ENCODE assay signal across 9 mouse cellular contexts in genomic region chr2:179537390-179537789, GRCm38 (mm10).
A peak's percentile ranks its signal among the peaks of the same experiment; 100 is the strongest.
DNase-seq lines count a peak whose midpoint lies in the region; ATAC-seq lines count a peak whose summit lies in the region.
"Had no signal": no experiment of that assay in that cellular context is flagged by ENCODE, and none has a peak within 500 bp of the region (broad histone marks: within the 10 kb centered on the region; RNA-seq: fewer than 3 reads in every experiment).

No protein-coding gene starts in this region.

- 0 out of 2 replicates have a peak, but pooled peaks cover 4% of the 10 kb centered on the region for H3K27me3 ChIP-seq in midbrain, embryonic 15.5 days (replicated peaks)
- H3K27me3 ChIP-seq: Patski had no signal

- peak overlapping the region; percentile 74 for H3K27ac ChIP-seq in midbrain, embryonic 15.5 days

- no peaks in the 10 kb centered on the region for H3K36me3 ChIP-seq in midbrain, embryonic 15.5 days (replicated peaks)

- H3K4me1 ChIP-seq in midbrain, embryonic 15.5 days: peaks cover 36% of the 10 kb centered on the region

- 0 out of 2 replicates have a peak overlapping the region, but pooled peaks have one; percentile 9 for H3K4me3 ChIP-seq in midbrain, embryonic 15.5 days

- H3K9ac ChIP-seq in midbrain, embryonic 15.5 days: peak overlapping the region; percentile 29

- peak; percentile 46 for DNase-seq in R1 (ENCODE audit: low read depth, low spot score)
- peak; percentile 70 to 76 for DNase-seq in cerebellum, postnatal 36 days
- peak; percentile 39 to 66 for DNase-seq in frontal cortex, postnatal 36 days (ENCODE audit: low spot score in 2 of 2)
- peak; percentile 61 to 81 for DNase-seq in layer of hippocampus, adult 8-10 months (ENCODE audit: low spot score in 2 of 2)
- no peak for DNase-seq in urinary bladder, postnatal 4 days (ENCODE audit: low spot score in 2 of 2)
- DNase-seq in urinary bladder, postnatal 36 days (ENCODE audit: low spot score in 2 of 2): no peak
- DNase-seq in ovary, postnatal 36 days (ENCODE audit: low spot score): no peak

- 2% methylated on average over 19 of the region's 19 CpGs for WGBS in midbrain, embryonic 15.5 days

- ATAC-seq in midbrain, embryonic 15.5 days (replicated peaks): peak; percentile 94
- ATAC-seq: Patski had no signal

- peak overlapping the region; percentile 39 for H3K4me2 ChIP-seq in midbrain, embryonic 15.5 days

- H3K9me3 ChIP-seq in midbrain, embryonic 15.5 days: no peaks in the 10 kb centered on the region

Comparison
In these comparisons a context has a peak if more than half of its experiments do, and no peak if none do; other contexts are left out.
1. DNase-seq: peak in R1 (single experiment), cerebellum, postnatal 36 days (2 of 2), frontal cortex, postnatal 36 days (2 of 2) and layer of hippocampus, adult 8-10 months (2 of 2); none in urinary bladder, postnatal 4 days (0 of 2), urinary bladder, postnatal 36 days (0 of 2) and ovary, postnatal 36 days (single experiment).